Mouse (Mus musculus): ENCODE data around the gene Tbc1d21. TPM values are rescaled to one million over a fixed set of nuclear protein-coding genes. Genes with fewer than 3 reads are reported as not detected.

Gene Tbc1d21
- total RNA-seq (2021): not detected
- long read RNA-seq, experiment 1: 0 reads
- long read RNA-seq, experiment 2: 0 reads

DNA sequence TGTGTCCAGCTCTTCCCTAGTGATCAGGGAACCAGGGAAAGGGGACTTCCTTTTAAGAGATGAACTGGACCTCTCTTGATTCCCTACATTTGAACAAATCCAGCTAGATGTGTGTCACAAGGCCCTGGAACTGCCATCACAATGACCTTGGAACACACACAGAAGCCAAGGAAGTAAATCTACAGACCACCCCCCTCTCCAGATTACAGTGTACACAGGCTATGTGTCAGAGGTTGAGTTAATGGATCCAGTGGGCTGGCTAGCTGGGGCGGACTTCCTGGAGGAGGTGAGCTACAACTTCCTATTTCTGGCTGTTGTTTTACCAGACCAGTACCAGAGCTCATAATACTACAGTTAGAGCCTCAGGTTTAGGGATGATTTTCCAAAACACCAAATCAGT, at the start of gene Tbc1d21:
Gene Tbc1d21, minus strand, starts transcription at position 101 of the 400 bp plus-strand sequence.
- intact Hi-C loops (cut with DNase I): loop anchor here (2.0 to 10.0 kb wide), 3 partner anchors 40 to 336 kb away; no protein-coding TSS in a partner anchor
- DNase-seq: no peak

DNA sequence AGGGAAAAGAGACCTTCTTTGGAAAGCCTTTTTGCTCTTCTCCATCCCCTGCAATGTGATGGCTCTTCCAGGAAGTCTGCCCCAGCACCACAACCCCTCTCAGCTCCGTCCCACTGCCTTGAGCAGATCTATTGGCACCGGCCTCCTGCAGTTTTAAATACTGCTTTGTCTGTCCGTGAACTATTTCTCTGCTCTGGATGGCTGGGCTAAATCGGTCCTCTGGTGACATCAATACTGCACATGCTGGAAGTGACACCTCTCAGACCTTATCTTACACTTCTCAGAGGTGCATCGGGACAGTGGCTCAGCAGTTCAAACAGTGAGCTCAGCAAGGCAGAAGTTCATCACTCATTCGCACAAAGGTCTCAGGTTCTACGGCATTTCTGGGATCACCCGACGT, 41.3 kb upstream of the Tbc1d21 start:
- intact Hi-C loops (cut with DNase I): loop anchor here (5.0 kb wide), 1 partner anchor 71 kb away; no protein-coding TSS in a partner anchor
- DNase-seq: no peak

DNA sequence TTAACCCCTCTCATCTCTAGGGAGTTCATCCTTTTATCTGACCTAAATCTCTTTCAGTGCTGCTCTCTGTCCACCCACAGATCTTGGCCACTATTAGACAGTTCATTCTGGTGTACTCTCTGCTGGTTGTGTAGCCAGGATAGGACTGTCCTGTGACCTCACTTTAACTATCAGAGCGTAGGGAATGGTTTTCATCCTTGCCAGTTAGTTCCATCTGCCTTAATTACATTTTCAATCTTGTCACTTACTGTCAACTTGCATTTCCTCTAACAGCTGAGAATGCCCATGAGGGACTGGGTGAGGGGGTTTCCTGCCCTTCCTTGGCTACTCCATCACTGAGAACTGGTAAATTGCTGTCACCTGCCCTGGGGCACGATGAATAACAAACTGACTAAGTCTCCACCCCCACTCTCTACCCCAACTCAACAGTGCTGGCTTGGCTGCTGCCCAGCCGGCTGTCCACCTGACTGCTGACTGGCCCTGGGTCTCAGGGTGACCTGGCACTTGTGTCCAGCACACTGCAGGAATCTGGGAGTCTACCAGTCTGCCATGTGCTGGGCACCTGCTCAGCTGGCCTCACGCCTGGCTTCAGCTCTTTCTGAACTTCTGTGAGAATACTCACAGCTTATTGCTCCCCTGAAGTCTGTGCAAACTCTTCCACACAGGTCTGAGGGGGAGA, 39.9 kb upstream of the Tbc1d21 start:
- intact Hi-C loops (cut with DNase I): loop anchor here (5.0 kb wide), 1 partner anchor 72 kb away; no protein-coding TSS in a partner anchor
- no peak for DNase-seq

DNA sequence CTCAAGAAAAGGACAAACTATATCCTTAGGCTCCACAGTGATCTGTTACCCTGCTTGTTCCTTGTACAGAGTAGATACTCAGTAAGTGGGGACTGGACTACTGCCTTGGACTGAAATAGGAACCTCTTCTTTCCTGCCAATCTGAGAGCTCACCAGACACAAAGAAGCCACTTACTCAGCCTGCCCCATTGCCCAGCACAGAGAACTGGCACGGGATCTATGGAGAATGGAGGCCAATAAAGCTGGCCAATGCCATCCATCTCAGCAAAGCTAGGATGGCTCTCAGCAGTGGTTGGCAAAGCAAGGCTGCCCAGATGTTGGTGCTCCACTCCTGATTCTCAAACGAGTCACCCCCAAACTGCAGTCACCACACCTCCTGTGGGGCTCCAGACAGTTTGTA, 39.0 kb upstream of the Tbc1d21 start:
- DNase-seq: no peak
- intact Hi-C loops (cut with DNase I): no loop called here

DNA sequence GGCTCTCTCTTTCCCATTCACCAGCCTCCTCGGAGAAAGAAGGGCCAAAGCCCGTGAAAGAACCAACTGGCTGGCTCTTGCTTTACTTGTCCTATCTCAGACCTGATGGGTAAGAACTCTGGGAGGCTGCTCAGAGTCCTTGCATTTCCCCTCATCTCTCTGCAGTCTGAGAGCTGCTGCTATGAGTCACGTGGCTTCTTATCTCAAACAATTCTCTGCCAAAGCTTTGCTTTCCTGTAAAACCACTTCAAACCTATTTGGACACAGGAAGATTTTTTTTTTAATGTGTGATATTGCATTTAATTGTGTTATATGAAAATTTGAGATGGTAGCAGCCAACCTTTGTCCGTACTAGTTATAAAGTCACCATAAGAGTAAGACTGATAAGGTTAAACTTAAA, 34.2 kb upstream of the Tbc1d21 start:
- DNase-seq: no peak
- intact Hi-C loops (cut with DNase I): no loop called here

DNA sequence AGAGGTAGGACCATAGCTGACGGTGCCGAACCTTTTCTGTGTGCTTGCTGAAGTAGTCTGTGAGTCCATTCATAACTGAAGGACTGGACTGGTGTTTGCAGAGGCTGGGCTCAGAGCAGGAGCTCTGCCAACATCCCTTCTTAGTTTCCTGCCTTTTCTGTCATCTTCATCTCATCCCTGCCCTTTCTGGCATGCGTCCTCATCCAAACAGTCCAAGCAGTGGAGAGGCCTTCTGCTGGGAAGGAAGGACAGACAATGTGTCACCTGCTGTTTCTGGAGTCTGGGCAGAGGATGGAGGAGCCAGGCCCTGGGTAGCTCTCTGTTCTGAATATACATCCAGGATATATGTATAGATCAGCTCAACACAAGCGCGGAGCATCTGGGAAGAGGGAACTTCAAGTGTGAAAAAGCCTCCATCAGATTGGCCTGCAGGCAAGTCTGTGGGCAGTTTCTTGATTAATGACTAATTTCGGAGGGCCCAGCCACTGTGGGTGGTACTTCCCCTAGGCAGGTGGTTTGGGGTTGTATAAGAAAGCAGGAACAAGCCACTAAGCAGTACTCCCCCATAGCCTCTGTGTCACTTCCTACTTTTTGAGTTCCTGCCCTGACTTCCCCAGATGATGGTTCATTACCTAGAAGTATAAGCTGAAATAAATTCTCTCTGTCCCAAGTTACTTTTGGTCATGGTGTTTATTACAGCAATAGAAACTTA, 31.3 kb upstream of the Tbc1d21 start:
- DNase-seq: no peak
- intact Hi-C loops (cut with DNase I): no loop called here

DNA sequence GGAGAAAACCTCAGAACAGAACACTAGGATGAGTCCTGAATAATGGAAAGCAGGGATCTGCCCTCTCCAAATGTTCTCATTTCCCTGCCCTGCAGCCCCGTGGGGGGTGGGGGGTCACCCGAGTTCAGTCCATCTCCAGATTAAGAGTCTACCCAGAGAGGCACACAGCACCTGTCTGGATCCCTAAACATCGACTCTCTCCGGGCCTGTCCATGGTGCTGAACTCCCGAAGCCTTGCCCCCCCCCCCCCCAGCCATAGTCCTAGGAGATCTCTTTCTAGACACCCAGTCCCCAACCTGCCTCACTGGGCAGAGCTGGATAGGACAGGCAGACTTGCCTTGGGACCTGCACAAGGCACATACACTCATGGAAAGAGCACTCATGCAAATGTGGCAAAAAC, 29.4 kb upstream of the Tbc1d21 start:
- DNase-seq: no peak
- intact Hi-C loops (cut with DNase I): no loop called here

DNA sequence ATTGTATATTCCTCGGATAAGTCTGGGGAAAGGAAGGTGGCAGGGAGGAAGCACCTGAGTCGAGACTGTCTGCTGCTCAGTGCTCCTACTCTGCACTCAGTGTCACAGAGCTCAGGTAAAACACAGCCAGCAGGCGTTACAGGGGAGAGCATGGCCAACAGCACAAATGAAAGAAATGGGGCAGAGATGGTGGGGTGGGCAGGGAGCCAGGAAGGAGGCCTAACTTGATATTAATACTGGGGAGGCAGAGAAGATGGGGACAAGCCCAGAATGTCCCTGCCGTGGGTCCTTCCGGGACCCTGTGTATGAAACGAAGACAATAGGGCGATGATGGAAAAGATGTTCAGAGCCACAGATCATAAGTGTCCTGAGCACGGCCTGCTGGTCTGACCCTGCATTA, 24.4 kb upstream of the Tbc1d21 start:
- intact Hi-C loops (cut with DNase I): no loop called here
- no peak for DNase-seq

DNA sequence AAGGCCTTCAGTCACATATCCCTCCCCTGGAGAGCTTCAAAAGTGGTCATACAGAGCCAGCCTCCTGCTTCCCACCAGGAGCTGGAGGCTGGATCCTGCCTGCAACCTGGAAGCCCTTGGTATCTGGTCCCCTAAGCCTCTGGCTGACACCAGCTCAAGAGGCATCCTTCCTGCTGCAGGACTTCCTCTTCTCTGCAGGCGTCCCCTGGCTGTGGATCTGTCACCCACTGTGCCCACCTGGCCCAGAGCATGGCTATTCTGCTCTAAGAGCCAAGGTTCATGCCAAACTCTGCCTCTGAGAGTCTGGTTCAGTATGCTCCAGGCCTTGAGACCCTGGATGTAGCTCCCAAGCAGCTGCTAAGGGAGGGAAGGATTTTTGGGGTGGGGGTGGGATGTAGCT, 23.6 kb upstream of the Tbc1d21 start:
- no peak for DNase-seq
- intact Hi-C loops (cut with DNase I): no loop called here

DNA sequence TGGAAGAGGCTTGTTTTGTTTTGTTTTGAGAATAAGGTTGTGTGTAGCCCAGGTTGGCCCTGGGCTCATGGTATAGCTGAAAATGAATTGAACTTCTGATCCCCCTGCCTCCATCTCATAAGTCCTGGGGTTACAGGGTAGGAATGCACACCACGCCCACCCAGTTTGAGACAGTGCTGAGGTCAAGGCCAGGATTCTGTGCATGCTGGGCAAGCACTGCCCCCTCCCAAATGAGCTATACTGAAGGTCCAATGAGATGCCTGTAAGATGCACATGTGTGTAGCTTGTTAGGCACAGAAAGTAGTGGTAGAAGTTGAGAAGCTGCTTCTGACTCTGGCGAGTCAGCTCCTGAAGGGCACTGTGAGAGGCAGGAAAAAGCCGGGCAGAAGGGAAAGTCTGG, 18.1 kb upstream of the Tbc1d21 start:
- intact Hi-C loops (cut with DNase I): no loop called here

DNA sequence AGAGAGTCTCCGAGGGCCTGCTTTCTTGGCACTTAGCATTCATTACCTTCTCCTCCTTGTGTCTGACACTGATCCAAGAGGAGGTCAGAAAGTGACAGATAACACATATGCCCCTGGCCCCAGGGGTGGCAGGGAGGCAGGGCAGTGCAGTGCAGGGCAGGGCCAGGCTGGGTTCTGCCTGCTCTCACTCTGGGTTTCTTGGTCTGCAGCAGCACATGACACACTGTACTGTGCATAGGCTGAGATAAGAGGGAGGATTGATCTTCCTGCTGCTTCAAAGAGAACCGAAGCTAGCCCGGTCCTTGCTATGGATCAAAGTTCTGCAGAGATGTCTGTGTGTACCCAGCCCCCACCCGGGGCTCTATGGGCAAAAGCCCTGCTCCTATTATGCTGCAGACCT, 8.6 kb upstream of the Tbc1d21 start:
- intact Hi-C loops (cut with DNase I): loop anchor here (10.0 kb wide), 2 partner anchors 154 to 344 kb away; no protein-coding TSS in a partner anchor
- DNase-seq: no peak

More for the DNA sequence above, 18.1 kb upstream of the Tbc1d21 start:
- DNase-seq: no peak

DNA sequence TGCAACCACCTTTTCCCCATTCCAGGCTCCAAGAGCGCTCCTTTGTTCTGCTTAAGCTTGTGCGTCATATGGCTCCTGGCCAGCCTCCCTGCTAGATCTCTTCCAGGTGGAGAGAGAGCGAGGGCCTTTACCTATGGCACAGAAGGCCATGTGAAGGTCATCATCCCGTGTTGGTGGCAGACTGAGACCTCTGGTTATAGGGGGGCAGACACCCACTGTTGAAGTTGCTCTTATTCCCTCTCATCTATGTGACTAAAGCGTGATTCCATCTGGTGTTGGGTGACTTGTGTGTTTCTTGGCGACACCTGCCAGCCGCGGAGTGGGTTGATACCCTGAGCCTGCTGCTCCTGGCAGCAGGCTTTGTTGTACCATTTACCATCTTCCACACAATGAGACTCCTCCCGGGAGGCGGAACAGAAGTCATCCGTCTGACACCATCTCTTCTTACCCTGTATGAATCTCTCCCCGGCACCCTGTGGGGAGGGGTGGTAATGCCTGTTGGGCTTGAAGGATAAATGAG, 3.7 kb upstream of the Tbc1d21 start:
- no peak for DNase-seq
- intact Hi-C loops (cut with DNase I): loop anchor here (10.0 kb wide), 2 partner anchors 149 to 339 kb away; no protein-coding TSS in a partner anchor

DNA sequence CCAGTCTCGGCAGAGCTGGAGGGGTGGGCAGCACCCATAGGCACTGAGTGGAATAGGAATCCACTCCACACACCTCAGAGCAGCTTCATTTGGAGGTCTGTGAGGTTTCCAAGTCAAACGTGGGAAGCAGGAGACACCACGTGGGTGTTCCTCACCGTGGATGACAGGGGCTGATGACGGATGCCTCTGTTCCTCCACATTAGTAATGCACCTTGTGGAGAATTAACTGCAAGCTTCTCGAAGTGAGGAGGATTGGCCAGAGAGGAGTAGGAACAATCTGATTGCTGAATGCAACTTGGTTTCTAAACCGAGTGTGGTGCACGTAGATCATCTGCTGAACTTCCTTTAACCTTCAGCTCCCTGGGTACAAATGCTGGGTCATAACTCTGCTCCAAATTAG, 1.7 kb upstream of the Tbc1d21 start:
- DNase-seq: no peak
- intact Hi-C loops (cut with DNase I): loop anchor here (2.0 to 10.0 kb wide), 3 partner anchors 41 to 337 kb away; no protein-coding TSS in a partner anchor

DNA sequence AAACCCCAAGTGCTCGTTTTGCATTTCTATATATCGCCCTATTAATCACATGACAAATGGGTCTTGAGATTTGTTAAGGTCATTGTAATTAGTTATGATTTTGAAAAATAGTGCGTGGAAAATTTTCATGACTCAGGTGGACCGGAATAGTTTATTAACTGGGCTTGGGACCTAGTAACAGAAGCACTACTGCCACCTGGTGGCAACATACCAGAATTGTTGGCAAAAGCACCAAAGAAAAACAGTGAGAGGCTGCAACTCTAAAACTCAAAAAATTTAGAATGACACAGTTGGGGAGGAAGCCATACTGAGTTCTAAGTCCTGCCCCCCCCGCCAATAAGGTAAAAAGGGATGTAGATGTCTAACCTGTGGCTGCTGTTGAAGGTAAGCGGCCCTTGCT, 611 bp downstream of the Tbc1d21 start:
- intact Hi-C loops (cut with DNase I): loop anchor here (2.0 to 10.0 kb wide), 3 partner anchors 39 to 335 kb away; no protein-coding TSS in a partner anchor
- DNase-seq: no peak

DNA sequence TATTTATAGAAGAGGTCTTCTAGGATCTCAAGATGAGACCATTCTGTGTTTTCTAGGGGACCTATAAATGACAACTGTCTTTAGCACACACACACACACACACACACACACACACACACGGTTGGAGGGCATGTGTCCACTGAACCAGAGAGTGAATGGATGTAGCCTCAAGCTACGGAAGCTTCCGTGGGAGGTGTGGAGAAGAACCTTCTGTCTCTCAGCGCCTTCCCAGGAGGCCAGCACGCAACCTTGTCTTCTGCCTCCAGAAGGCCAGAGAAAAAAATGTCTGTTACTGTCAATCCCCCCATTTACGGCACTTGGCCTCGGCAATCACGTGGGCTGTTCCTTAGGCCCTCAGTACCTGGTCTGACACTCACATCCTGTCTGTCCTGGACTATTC, 5.9 kb downstream of the Tbc1d21 start:
- DNase-seq: no peak
- intact Hi-C loops (cut with DNase I): no loop called here

DNA sequence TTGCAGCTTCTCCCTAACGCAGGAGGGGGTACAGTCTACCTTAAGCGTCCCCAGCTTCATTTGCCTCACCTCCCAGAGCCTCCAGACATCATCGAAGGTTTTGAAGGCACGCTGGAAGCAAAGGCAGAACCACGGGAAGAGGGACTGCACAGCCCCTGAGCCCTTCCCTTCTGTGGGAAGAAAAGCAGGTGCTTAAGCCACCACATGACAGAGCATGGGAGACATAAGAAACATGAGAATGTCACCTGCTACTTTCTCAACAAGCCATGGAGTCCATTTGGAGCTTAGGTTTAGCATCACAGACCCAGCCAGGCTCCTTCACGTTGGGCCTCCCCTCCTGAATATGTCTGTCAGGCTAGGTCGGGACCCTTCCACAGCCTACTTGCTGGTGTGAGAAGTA, 8.3 kb downstream of the Tbc1d21 start:
- intact Hi-C loops (cut with DNase I): no loop called here

DNA sequence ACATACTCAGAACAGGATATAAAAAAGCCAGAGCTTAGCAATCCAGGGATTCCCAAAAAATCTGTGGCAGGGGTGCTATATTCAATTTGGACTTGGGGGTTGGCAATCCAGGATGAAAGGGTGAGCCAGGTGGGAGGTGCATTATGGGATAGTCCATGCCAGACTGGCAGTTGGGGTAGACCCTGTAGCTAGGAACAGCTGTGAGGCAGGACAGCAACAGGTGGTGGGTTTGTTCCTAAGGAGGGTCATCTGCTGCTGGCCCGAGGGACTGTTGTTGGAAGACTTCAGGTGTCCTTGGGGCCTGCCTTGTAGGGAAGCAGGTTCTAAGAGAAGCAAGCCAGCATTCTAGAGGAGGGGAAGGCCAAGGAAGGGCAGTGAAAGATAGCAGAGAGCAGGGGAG, 8.9 kb downstream of the Tbc1d21 start:
- no peak for DNase-seq
- intact Hi-C loops (cut with DNase I): no loop called here

More for the DNA sequence above, 8.3 kb downstream of the Tbc1d21 start:
- DNase-seq: no peak

DNA sequence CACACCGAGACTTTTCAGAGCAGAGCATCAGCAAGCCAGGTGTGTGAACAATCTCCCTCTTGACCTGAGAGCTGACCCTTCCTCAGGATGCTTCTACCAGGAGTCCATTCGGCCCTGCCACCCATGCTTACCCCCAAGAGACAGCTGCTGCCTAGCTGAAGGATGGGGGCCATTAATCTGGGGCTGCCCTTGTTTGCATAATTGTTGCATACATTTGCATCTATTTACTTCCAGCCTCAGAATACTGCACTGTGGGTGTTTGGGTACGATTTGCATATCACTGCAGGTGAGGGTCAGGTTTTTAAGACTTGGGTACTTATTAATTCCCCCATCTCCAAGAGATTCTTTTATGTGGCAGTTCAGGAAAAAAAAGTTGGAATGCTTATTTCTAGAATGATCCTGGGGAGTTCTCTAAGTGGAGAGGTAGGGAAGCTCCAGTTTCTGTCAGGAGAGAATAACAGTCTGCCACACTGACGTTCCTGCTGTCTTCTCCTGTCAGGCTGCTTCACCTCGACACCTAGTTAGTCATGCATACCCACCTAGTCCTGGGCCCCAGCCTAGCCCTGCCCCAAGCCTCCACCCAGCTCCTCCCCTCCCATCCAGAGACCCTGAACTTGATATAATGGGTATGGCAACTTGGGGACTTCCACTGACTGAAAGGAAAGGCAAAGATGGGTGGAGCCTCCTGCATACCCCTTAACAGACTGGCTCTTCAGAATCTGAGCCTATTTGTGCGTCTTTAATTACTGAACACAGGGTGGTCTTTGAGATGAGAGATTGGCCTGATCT, 14.8 kb downstream of the Tbc1d21 start:
- DNase-seq: no peak
- intact Hi-C loops (cut with DNase I): no loop called here

DNA sequence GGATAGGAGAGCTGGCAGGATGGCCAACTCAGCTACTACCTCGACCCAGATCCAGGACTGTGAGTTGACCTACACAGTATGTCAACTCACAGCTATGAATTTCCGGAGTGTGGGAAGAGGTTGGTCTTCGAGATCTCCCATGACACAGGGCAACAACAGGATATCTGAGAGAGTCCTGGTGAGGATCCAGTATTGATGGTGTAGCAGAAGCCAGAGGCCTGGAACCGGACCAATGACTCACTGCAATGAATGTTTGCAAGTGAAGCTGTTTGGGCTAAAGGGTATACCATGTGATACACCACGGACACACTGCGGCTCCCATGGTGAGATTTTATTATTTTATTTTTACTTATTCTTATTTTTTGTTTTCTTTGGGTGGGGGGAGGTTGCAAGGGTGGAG, 15.6 kb downstream of the Tbc1d21 start:
- no peak for DNase-seq
- intact Hi-C loops (cut with DNase I): no loop called here

DNA sequence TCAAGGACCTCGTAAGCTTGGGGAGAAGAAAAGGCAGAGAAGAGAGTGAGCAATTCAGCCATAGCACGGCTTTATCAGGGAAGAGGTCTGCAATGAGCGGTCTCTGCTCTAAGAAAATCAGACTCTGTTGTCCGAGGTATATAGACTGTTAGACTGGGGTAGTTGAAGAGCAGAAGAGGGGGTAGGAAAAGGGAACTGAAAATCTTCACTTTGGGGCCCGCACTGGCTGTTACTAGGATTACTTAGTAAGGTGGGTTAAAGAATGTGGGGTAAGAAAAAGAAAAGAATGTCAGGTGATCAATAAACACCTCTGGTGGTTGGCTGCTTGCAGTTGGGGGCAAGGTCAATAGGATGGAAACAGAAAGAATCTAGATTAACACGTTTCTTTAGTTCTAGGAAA, 17.0 kb downstream of the Tbc1d21 start:
- intact Hi-C loops (cut with DNase I): no loop called here
- no peak for DNase-seq

DNA sequence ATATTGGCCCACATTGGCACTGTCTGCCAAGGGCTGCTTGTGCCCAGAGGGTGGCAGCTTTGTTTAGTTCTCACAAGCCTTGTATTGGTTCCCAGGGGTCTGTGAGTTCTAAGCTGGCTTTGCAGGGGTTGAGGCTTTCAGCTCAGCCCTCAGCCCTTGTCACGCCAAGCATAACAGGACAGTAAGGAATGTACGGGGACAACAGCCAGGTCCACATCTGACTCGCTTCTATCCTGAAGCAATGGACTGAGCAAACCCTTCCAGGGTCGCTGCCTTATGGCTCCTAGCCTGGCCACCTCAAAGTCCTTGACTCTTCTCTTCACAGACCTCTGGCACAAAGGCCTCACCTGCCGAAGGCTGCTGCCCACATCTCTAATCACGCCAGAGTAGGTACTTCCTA, 22.5 kb downstream of the Tbc1d21 start:
- no peak for DNase-seq
- intact Hi-C loops (cut with DNase I): no loop called here

Data from gastrocnemius, postnatal 36 days (tissue).